Mouse (Mus musculus): ENCODE data around the gene Gm42420.

GRCm38 (mm10) chr6:39610207-39610606 is 24.7 kb downstream of the Gm42420 start:
- TF ChIP-seq CTCF (IDR thresholded peaks at IDR 0.05; ENCODE audit: extremely low read depth, insufficient read depth, low read length) (no peak), POLR2A (IDR thresholded peaks at IDR 0.05; ENCODE audit: extremely low read depth, insufficient read depth, low read length) (no peak)
